8 mouse cellular contexts compared by ENCODE assay signal in genomic region chr15:77364026-77364425, GRCm38 (mm10). TPM values are rescaled to one million over a fixed set of nuclear protein-coding genes. Genes with fewer than 3 reads are reported as not detected.
A peak's percentile ranks its signal among the peaks of the same experiment; 100 is the strongest.
DNase-seq lines count a peak whose midpoint lies in the region; ATAC-seq lines count a peak whose summit lies in the region.

No protein-coding gene starts in this region.

- H3K27ac ChIP-seq in forebrain, embryonic 10.5 days = peak overlapping the region; percentile 31; the same call in 1 of the 2 replicates
- H3K27ac ChIP-seq in forebrain, embryonic 11.5 days (ENCODE audit: low read depth, low read length) = no peak overlapping the region
- H3K27ac ChIP-seq in hindbrain, embryonic 14.5 days = peak overlapping the region; percentile 67

- no peaks in the 10 kb centered on the region for H3K9me3 ChIP-seq in forebrain, embryonic 10.5 days
- no peaks in the 10 kb centered on the region for H3K9me3 ChIP-seq in forebrain, embryonic 11.5 days (ENCODE audit: control insufficient read depth, low read length)
- no peaks in the 10 kb centered on the region for H3K9me3 ChIP-seq in hindbrain, embryonic 14.5 days (ENCODE audit: control insufficient read depth, low read length)

- H3K4me2 ChIP-seq in forebrain, embryonic 11.5 days (ENCODE audit: low read depth, low read length, severe bottlenecking) = no peak overlapping the region
- H3K4me2 ChIP-seq in hindbrain, embryonic 14.5 days (replicated peaks) = no peak overlapping the region

- peaks cover 12% of the 10 kb centered on the region for H3K27me3 ChIP-seq in forebrain, embryonic 10.5 days (ENCODE audit: poor library complexity, severe bottlenecking)
- no peaks in the 10 kb centered on the region for H3K27me3 ChIP-seq in forebrain, embryonic 11.5 days (ENCODE audit: control insufficient read depth, insufficient read depth, low read length)
- no peaks in the 10 kb centered on the region for H3K27me3 ChIP-seq in hindbrain, embryonic 14.5 days (ENCODE audit: control insufficient read depth, insufficient read depth, low read length)

- ATAC-seq in forebrain, embryonic 11.5 days (replicated peaks; ENCODE audit: low FRiP score) = no peak
- no peak for ATAC-seq in hindbrain, embryonic 14.5 days (ENCODE audit: low FRiP score)

- no peak overlapping the region for H3K4me3 ChIP-seq in forebrain, embryonic 10.5 days
- no peak overlapping the region for H3K4me3 ChIP-seq in forebrain, embryonic 11.5 days (ENCODE audit: low read depth, low read length)
- no peak overlapping the region for H3K4me3 ChIP-seq in hindbrain, embryonic 14.5 days (replicated peaks; ENCODE audit: low read length)

- H3K9ac ChIP-seq in forebrain, embryonic 11.5 days (ENCODE audit: low read length) = no peak overlapping the region
- no peak overlapping the region for H3K9ac ChIP-seq in hindbrain, embryonic 14.5 days

- WGBS in forebrain, embryonic 10.5 days = 87% methylated on average over 3 of the region's 3 CpGs
- 83% methylated on average over 3 of the region's 3 CpGs for WGBS in forebrain, embryonic 11.5 days
- WGBS in hindbrain, embryonic 14.5 days = 58% methylated on average over 3 of the region's 3 CpGs

- H3K36me3 ChIP-seq in forebrain, embryonic 10.5 days (replicated peaks) = no peaks in the 10 kb centered on the region
- no peaks in the 10 kb centered on the region for H3K36me3 ChIP-seq in forebrain, embryonic 11.5 days (ENCODE audit: control insufficient read depth, insufficient read depth, low read length)
- H3K36me3 ChIP-seq in hindbrain, embryonic 14.5 days (replicated peaks; ENCODE audit: control insufficient read depth, insufficient read depth) = no peaks in the 10 kb centered on the region

- H3K4me1 ChIP-seq in forebrain, embryonic 10.5 days = peaks cover 69% of the 10 kb centered on the region
- peaks cover 12% of the 10 kb centered on the region for H3K4me1 ChIP-seq in forebrain, embryonic 11.5 days (replicated peaks; ENCODE audit: control insufficient read depth, insufficient read depth, low read length)
- H3K4me1 ChIP-seq in hindbrain, embryonic 14.5 days (replicated peaks; ENCODE audit: control insufficient read depth, insufficient read depth, low read length) = peaks cover 34% of the 10 kb centered on the region

- DNase-seq in forebrain, embryonic 10.5 days (ENCODE audit: extremely low spot score, low spot score) = no peak
- no peak for DNase-seq in forebrain, embryonic 11.5 days (ENCODE audit: low spot score)
- peak; percentile 90 for DNase-seq in right cerebral cortex, adult 18-20 months
- no peak for DNase-seq in right cerebral cortex, postnatal 4 days
- DNase-seq in hindbrain, embryonic 14.5 days (ENCODE audit: low spot score) = no peak
- peak; percentile 73 to 86 for DNase-seq in right cerebral cortex, postnatal 36 days (ENCODE audit: low spot score in 2 of 2)
- no peak for DNase-seq in ovary, postnatal 10 days (ENCODE audit: low spot score)
- DNase-seq in urinary bladder, postnatal 10 days (ENCODE audit: low spot score) = no peak

RNA-seq across cellular contexts. Expression of gene Apol7a, which starts 34.9 kb away (rescaled TPM):
- not detected in 2 replicates for polyA plus RNA-seq in forebrain, embryonic 10.5 days (2016; fragmentation: Nextera tagmentation; extraction: Ambion mirVana)
- polyA plus RNA-seq in forebrain, embryonic 11.5 days (2014; fragmentation: Nextera tagmentation; extraction: Ambion mirVana) = not detected in 2 replicates
- not detected in 2 replicates for polyA plus RNA-seq in hindbrain, embryonic 14.5 days (2014; fragmentation: Nextera tagmentation; extraction: Ambion mirVana)

RNA-seq across cellular contexts. Expression of gene Apol9a, which starts 46.9 kb away (rescaled TPM):
- polyA plus RNA-seq in forebrain, embryonic 10.5 days (2016; fragmentation: Nextera tagmentation; extraction: Ambion mirVana) = not detected in 2 replicates
- not detected in 2 replicates for polyA plus RNA-seq in forebrain, embryonic 11.5 days (2014; fragmentation: Nextera tagmentation; extraction: Ambion mirVana)
- polyA plus RNA-seq in hindbrain, embryonic 14.5 days (2014; fragmentation: Nextera tagmentation; extraction: Ambion mirVana) = 0.26 TPM in 1 of 2 replicates, not detected in the other

RNA-seq across cellular contexts. Expression of gene Rbfox2, which starts 57.2 kb away (rescaled TPM):
- polyA plus RNA-seq in forebrain, embryonic 10.5 days (2016; fragmentation: Nextera tagmentation; extraction: Ambion mirVana) = 35.8 and 39.0 TPM in 2 replicates
- polyA plus RNA-seq in forebrain, embryonic 11.5 days (2014; fragmentation: Nextera tagmentation; extraction: Ambion mirVana) = 68.2 and 77.6 TPM in 2 replicates
- polyA plus RNA-seq in hindbrain, embryonic 14.5 days (2014; fragmentation: Nextera tagmentation; extraction: Ambion mirVana) = 154 and 164 TPM in 2 replicates

Comparison
In these comparisons a context has a peak if more than half of its experiments do, and no peak if none do; other contexts are left out.
1. DNase-seq: peak in right cerebral cortex, adult 18-20 months (single experiment) and right cerebral cortex, postnatal 36 days (2 of 2); none in forebrain, embryonic 10.5 days (single experiment), forebrain, embryonic 11.5 days (single experiment), right cerebral cortex, postnatal 4 days (single experiment), hindbrain, embryonic 14.5 days (single experiment), ovary, postnatal 10 days (single experiment) and urinary bladder, postnatal 10 days (single experiment).